Mouse (Mus musculus): ENCODE measurements around the gene Krt80.

GRCm38 (mm10) chr15:101299480-101299960, 70.4 kb downstream of the Krt80 start:
- TF ChIP-seq MAX (IDR thresholded peaks at IDR 0.05), result no peak
- TF ChIP-seq CTCF (IDR thresholded peaks at IDR 0.05; ENCODE audit: control insufficient read depth, insufficient read depth, insufficient read length), result no peak
- no peak for TF ChIP-seq MYOG (IDR thresholded peaks at IDR 0.05; ENCODE audit: control insufficient read depth, extremely low read depth, insufficient read length)
- no peak for TF ChIP-seq USF1 (IDR thresholded peaks at IDR 0.05; ENCODE audit: low read depth)
- TF ChIP-seq FOSL1 (IDR thresholded peaks at IDR 0.05; ENCODE audit: insufficient read depth, low read length, poor library complexity, severe bottlenecking), result no peak
- TF ChIP-seq CEBPB (IDR thresholded peaks at IDR 0.05; ENCODE audit: low read depth), result no peak
- no peak for TF ChIP-seq MYOD1 (IDR thresholded peaks at IDR 0.05; ENCODE audit: control insufficient read depth, insufficient read length, low read depth)

All from C2C12 (cell line).